Mouse (Mus musculus) kidney, postnatal 0 days (tissue): ENCODE results near the gene Shox2. TPM values are rescaled to one million over a fixed set of nuclear protein-coding genes. Genes with fewer than 3 reads are reported as not detected.
A peak's percentile ranks its signal among the peaks of the same experiment; 100 is the strongest.

ENCODE experiments used
- ATAC-seq: fragments of 200-750 bp; cut with Nextera tagmentation; replicated peaks from 2 replicates; pipeline ENCODE4 v1.8.0; 2017; ENCODE audit warnings: low read depth, moderate number of reproducible peaks, moderate TSS enrichment, moderate library complexity; ENCODE audit not compliant: low FRiP score
- DNase-seq: peaks from one replicate; pipeline ENCODE4 v3.0.0-alpha.2; 2016; ENCODE audit warnings: low spot score
- H3K27ac ChIP-seq: fragments of 300-500 bp; sonication (generic); 2 replicates; pipeline ENCODE4 v1.5.1; 2014; ENCODE audit warnings: mild to moderate bottlenecking
- H3K27me3 ChIP-seq: fragments of 300-500 bp; sonication (generic); 2 replicates; pipeline ENCODE4 v1.6.1; 2014; ENCODE audit warnings: low read length, mixed read lengths; ENCODE audit not compliant: insufficient read depth
- H3K36me3 ChIP-seq: fragments of 300-500 bp; sonication (generic); 2 replicates; pipeline ENCODE4 v1.6.1; 2014; ENCODE audit warnings: low read length, mixed read lengths; ENCODE audit not compliant: insufficient read depth
- H3K4me1 ChIP-seq: fragments of 300-500 bp; sonication (generic); replicated peaks from 2 replicates; pipeline ENCODE4 v1.6.1; 2014; ENCODE audit warnings: antibody characterized with exemption, low read length, mixed read lengths; ENCODE audit not compliant: insufficient read depth
- H3K4me2 ChIP-seq: fragments of 300-500 bp; sonication (generic); 2 replicates; pipeline ENCODE4 v1.6.1; 2014; ENCODE audit warnings: mild to moderate bottlenecking, low read length, moderate library complexity, mixed read lengths
- H3K4me3 ChIP-seq: fragments of 300-500 bp; sonication (generic); replicated peaks from 2 replicates; pipeline ENCODE4 v1.5.1; 2014; ENCODE audit warnings: low read depth, low read length
- H3K9ac ChIP-seq: fragments of 300-500 bp; sonication (generic); 2 replicates; pipeline ENCODE4 v1.6.1; 2014; ENCODE audit warnings: low read depth, low read length
- H3K9me3 ChIP-seq: fragments of 300-500 bp; sonication (generic); replicated peaks from 2 replicates; pipeline ENCODE4 v1.6.1; 2016; ENCODE audit warnings: low read length, inconsistent platforms, mixed read lengths
- CTCF ChIP-seq: IDR thresholded peaks from 2 replicates; pipeline ENCODE4 v1.5.1; 2016; ENCODE audit warnings: antibody characterized with exemption, low read depth, mild to moderate bottlenecking, moderate library complexity
- WGBS: fragments of 180-500 bp; shearing (Covaris S2); extraction: QIAGEN DNeasy Blood & Tissue Kit; methylation state at CpG from one replicate; pipeline ENCODE4 v1.1.7; 2014; 5-methylcytosine and 5-hydroxymethylcytosine counted together
- polyA plus RNA-seq: library from polyadenylated mRNA; unstranded; fragments of >200 nt; fragmentation: Nextera tagmentation; extraction: Ambion mirVana; gene quantifications from 2 replicates; pipeline ENCODE4 v1.2.1, GENCODE M21; 2015

Gene Shox2
- polyA plus RNA-seq, result 0.17 TPM in 1 of 2 replicates, not detected in the other

DNA sequence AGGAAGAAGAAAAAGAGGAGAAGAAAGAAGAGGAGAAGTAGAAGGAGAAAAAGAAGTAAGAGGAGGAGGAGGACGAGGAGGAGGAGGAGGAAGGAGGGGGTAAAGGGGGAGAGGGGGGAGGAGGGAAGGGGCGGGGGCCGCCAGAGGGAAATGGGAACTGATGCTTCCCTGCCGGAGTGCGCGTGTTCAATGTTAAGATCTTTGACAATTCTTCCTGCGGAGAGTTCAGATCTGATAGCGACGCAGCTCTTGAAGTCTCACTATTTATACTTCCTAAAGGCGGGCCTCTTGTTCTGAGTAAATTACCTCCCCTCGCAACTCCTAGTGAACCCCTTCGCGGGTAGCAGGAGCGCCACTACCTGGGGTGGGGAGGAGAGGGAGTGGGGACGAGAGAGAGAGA is at the start of gene Shox2:
TSS of gene Shox2 (minus strand) at position 66 of the 400 bp plus-strand sequence.
- no peaks in the 10 kb centered on the region for H3K9me3 ChIP-seq
- H3K4me2 ChIP-seq, result peak within 1 kb of the TSS; percentile 60
- DNase-seq, result peak; percentile 24
- peaks cover 69% of the 10 kb centered on the region for H3K27me3 ChIP-seq
- TF ChIP-seq CTCF, result no peak
- WGBS, result under 1% methylated on average over 14 of the region's 15 CpGs
- peak within 1 kb of the TSS; percentile 41 for H3K4me3 ChIP-seq
- H3K36me3 ChIP-seq, result no peaks in the 10 kb centered on the region
- no peak within 1 kb of the TSS for H3K9ac ChIP-seq
- no peak within 1 kb of the TSS for H3K27ac ChIP-seq
- ATAC-seq, result no peak
- H3K4me1 ChIP-seq, result peaks cover 13% of the 10 kb centered on the region

- no peak for DNase-seq
- H3K36me3 ChIP-seq, result peaks cover 4% of the 10 kb centered on the region; the same call in 1 of the 2 replicates
- 86% methylated on average over 1 of the region's 1 CpGs for WGBS
Observed at GRCm38 (mm10) chr3:66996820-66997219, 15.2 kb upstream of the Shox2 start.

DNA sequence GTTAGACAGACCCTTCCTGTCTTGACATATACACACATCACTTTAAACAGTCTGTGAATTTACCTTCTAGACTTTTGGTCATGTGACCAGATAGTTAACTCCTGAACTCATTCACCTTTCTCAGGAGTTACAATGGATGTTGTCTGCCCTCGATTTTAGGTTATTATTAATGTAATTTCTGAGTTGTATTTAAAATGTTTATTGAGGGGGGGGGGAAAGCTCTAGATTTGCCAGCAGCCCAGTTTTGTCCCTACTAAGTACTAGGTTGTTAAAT is 4.7 kb upstream of the Shox2 start:
- H3K9ac ChIP-seq, result peak overlapping the region; percentile 87
- H3K27ac ChIP-seq, result no peak overlapping the region; the same call in 1 of the 2 replicates
- peaks cover 27% of the 10 kb centered on the region for H3K27me3 ChIP-seq
- 8% methylated on average over 1 of the region's 1 CpGs for WGBS
- peak overlapping the region; percentile 93 for H3K4me3 ChIP-seq
- H3K4me2 ChIP-seq, result peak overlapping the region; percentile 80
- H3K9me3 ChIP-seq, result no peaks in the 10 kb centered on the region
- no peaks in the 10 kb centered on the region for H3K36me3 ChIP-seq
- TF ChIP-seq CTCF, result no peak
- H3K4me1 ChIP-seq, result peaks cover 8% of the 10 kb centered on the region
- ATAC-seq (no peak; the same call in 1 of the 2 replicates), DNase-seq (no peak)

More at GRCm38 (mm10) chr3:66996820-66997219, 15.2 kb upstream of the Shox2 start:
- Histone ChIP-seq H3K4me1 (no peaks in the 10 kb centered on the region), H3K4me3 (no peak overlapping the region), H3K4me2 (no peak overlapping the region), H3K27me3 (no peaks in the 10 kb centered on the region), H3K9me3 (no peaks in the 10 kb centered on the region), H3K9ac (no peak overlapping the region), H3K27ac (no peak overlapping the region)
- ATAC-seq, result no peak
- no peak for TF ChIP-seq CTCF

DNA sequence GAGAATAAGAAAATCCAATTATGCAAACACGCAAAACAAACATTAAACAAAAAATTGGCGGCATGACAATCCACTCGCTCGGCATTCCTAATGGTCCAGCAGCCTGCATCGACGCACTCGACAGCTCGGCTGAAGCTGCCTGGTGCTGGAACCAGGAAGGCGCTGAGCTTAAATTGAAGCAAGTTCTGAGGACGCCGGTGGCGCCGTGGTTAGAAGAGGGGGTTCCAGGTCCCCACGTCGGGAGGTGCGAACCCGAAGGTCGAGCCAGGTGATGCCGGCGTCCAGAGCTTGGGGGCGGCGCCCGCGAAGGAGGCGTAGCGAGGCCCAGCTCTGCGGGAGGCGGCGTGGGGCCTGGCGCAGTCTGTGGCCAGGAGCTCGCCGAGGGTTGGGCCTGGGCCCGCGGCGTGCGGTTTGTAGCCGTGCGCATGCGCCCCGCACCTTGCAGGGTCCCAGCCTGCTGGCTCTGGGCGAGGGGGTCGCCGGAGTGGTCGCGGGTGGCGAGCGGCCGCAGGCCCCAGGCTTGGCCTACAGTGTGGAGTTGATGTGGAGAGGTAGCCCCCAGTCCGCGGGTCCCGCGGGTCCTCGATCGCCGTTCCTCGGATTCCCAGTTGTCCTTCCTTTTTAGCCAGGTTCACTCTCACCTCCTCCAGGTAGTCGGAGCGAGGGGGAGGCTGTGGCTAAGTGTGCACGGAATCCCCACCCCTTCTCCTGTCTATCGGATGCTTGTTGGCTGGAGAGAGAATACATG is 4.1 kb upstream of the Shox2 start:
- WGBS, result under 1% methylated on average over 60 of the region's 60 CpGs
- DNase-seq, result peak; percentile 84
- Histone ChIP-seq H3K9me3 (no peaks in the 10 kb centered on the region), H3K9ac (peak overlapping the region; percentile 87), H3K27me3 (peaks cover 32% of the 10 kb centered on the region), H3K4me1 (peaks cover 12% of the 10 kb centered on the region), H3K4me2 (peak overlapping the region; percentile 80), H3K27ac (peak overlapping the region; percentile 36; the same call in 1 of the 2 replicates), H3K4me3 (peak overlapping the region; percentile 93), H3K36me3 (no peaks in the 10 kb centered on the region)
- TF ChIP-seq CTCF, result no peak
- ATAC-seq, result peak; percentile 95

- Histone ChIP-seq H3K27me3 (peaks cover 53% of the 10 kb centered on the region), H3K27ac (no peak overlapping the region), H3K4me3 (no peak overlapping the region), H3K9me3 (no peaks in the 10 kb centered on the region), H3K4me1 (peaks cover 13% of the 10 kb centered on the region), H3K4me2 (no peak overlapping the region), H3K36me3 (no peaks in the 10 kb centered on the region), H3K9ac (no peak overlapping the region)
- 16% methylated on average over 3 of the region's 3 CpGs for WGBS
- DNase-seq (no peak), ATAC-seq (no peak)
- no peak for TF ChIP-seq CTCF
Observed at GRCm38 (mm10) chr3:66983481-66983880, 1.9 kb upstream of the Shox2 start.

- H3K27ac ChIP-seq, result no peak overlapping the region
- DNase-seq (peak; percentile 31), ATAC-seq (no peak)
- H3K4me2 ChIP-seq, result peak overlapping the region; percentile 25
- peaks cover 62% of the 10 kb centered on the region for H3K27me3 ChIP-seq
- no peaks in the 10 kb centered on the region for H3K9me3 ChIP-seq
- H3K36me3 ChIP-seq, result no peaks in the 10 kb centered on the region
- WGBS, result under 1% methylated on average over 29 of the region's 29 CpGs
- H3K4me1 ChIP-seq, result peaks cover 13% of the 10 kb centered on the region
- peak overlapping the region; percentile 2; the same call in 1 of the 2 replicates for H3K4me3 ChIP-seq
- no peak overlapping the region for H3K9ac ChIP-seq
- no peak for TF ChIP-seq CTCF
Observed at GRCm38 (mm10) chr3:66982181-66982911, 775 bp upstream of the Shox2 start.
